Mouse (Mus musculus) MEL (cell line): Measurements from ENCODE around the gene Ikzf1. TPM values are rescaled to one million over a fixed set of nuclear protein-coding genes. Genes with fewer than 3 reads are reported as not detected.

ENCODE experiments used
- DNase-seq: peaks from one replicate; pipeline ENCODE4 v3.0.0; 2011; ENCODE audit warnings: low read depth, low spot score
- H3K27ac ChIP-seq: 2 replicates; pipeline ENCODE4 v1.5.1; 2012; ENCODE audit warnings: low read depth, mild to moderate bottlenecking, control low read depth, low read length, moderate library complexity; ENCODE audit not compliant: control insufficient read depth
- H3K27me3 ChIP-seq, 2 experiments: fragments of 150-350 bp in 1 of 2; sonication (generic) in 1 of 2; 2 replicates each; pipeline ENCODE4 v1.6.1; 2012; ENCODE audit warnings: low read length in 2 of 2, mild to moderate bottlenecking in 2 of 2, improper control_type of control experiment in 1 of 2, moderate library complexity in 1 of 2; ENCODE audit not compliant: insufficient read depth in 2 of 2, control insufficient read depth in 1 of 2
- H3K36me3 ChIP-seq, 2 experiments: 2 replicates each; pipeline ENCODE4 v1.6.1; 2012 to 2014; ENCODE audit warnings: low read length in 2 of 2, improper control_type of control experiment in 1 of 2, inconsistent platforms in 1 of 2, mild to moderate bottlenecking in 1 of 2; ENCODE audit not compliant: insufficient read depth in 2 of 2, control insufficient read depth in 1 of 2
- H3K4me1 ChIP-seq, 2 experiments: fragments of 150-350 bp in 1 of 2; sonication (generic) in 1 of 2; 2 replicates each; pipeline ENCODE4 v1.6.1; 2012; ENCODE audit warnings: low read length in 2 of 2, improper control_type of control experiment in 1 of 2, mild to moderate bottlenecking in 1 of 2; ENCODE audit not compliant: insufficient read depth in 2 of 2, control insufficient read depth in 1 of 2
- H3K4me3 ChIP-seq, 2 experiments: fragments of 150-350 bp in 1 of 2; sonication (generic) in 1 of 2; 2 replicates each; pipeline ENCODE4 v1.5.1; 2012; ENCODE audit warnings: low read depth in 2 of 2, low read length in 2 of 2, mild to moderate bottlenecking in 2 of 2, moderate library complexity in 2 of 2, control low read depth in 1 of 2, improper control_type of control experiment in 1 of 2; ENCODE audit not compliant: control insufficient read depth in 1 of 2, insufficient read depth in 1 of 2
- H3K79me2 ChIP-seq: 2 replicates; pipeline ENCODE4 v1.6.1; 2012; ENCODE audit warnings: mild to moderate bottlenecking, low read length, moderate library complexity; ENCODE audit not compliant: control insufficient read depth, poor library complexity, insufficient read depth
- H3K9ac ChIP-seq: 2 replicates; pipeline ENCODE4 v1.6.1; 2012; ENCODE audit warnings: low read depth, mild to moderate bottlenecking, control low read depth, low read length, moderate library complexity; ENCODE audit not compliant: control insufficient read depth, poor library complexity, severe bottlenecking
- H3K9me3 ChIP-seq: fragments of 150-350 bp; sonication (generic); replicated peaks from 2 replicates; pipeline ENCODE4 v1.6.1; 2012; ENCODE audit warnings: mild to moderate bottlenecking, low read length, improper control_type of control experiment, moderate library complexity; ENCODE audit not compliant: insufficient read depth
- CTCF ChIP-seq, 3 experiments: IDR thresholded peaks in 2 of 3; conservative IDR thresholded peaks in 1 of 3; 2 replicates each; pipeline ENCODE4 v1.5.1; 2011 to 2012; ENCODE audit warnings: low read length in 3 of 3, low read depth in 2 of 3, mild to moderate bottlenecking in 2 of 3, improper control_type of control experiment in 1 of 3, inconsistent platforms in 1 of 3, mixed read lengths in 1 of 3, moderate library complexity in 1 of 3; ENCODE audit not compliant: control insufficient read depth in 1 of 3, insufficient read depth in 1 of 3, poor library complexity in 1 of 3, severe bottlenecking in 1 of 3
- ELF1 ChIP-seq: IDR thresholded peaks from 2 replicates; pipeline ENCODE4 v1.6.1; 2014; ENCODE audit warnings: low read depth, mild to moderate bottlenecking, inconsistent platforms, low read length, improper control_type of control experiment, moderate library complexity
- EP300 ChIP-seq, 2 experiments: IDR thresholded peaks; 2 replicates each; pipeline ENCODE4 v1.6.1; 2011; ENCODE audit warnings: improper control_type of control experiment in 2 of 2, low read length in 2 of 2, low read depth in 1 of 2, mild to moderate bottlenecking in 1 of 2
- ETS1 ChIP-seq: IDR thresholded peaks from 2 replicates; pipeline ENCODE4 v1.6.1; 2012; ENCODE audit warnings: low read depth, mild to moderate bottlenecking, inconsistent platforms, low read length, improper control_type of control experiment, moderate library complexity
- GATA1 ChIP-seq: IDR thresholded peaks from 2 replicates; pipeline ENCODE4 v1.6.1; 2011; ENCODE audit warnings: low read depth, low read length, improper control_type of control experiment
- HCFC1 ChIP-seq: IDR thresholded peaks from 2 replicates; pipeline ENCODE4 v1.6.1; 2012; ENCODE audit warnings: low read depth, mild to moderate bottlenecking, inconsistent platforms, low read length, improper control_type of control experiment, moderate library complexity
- KAT2A ChIP-seq: conservative IDR thresholded peaks from 2 replicates; pipeline ENCODE4 v1.6.1; 2012; ENCODE audit warnings: low read depth, low read length, improper control_type of control experiment, inconsistent platforms
- MAZ ChIP-seq: IDR thresholded peaks from 2 replicates; pipeline ENCODE4 v1.6.1; 2012; ENCODE audit warnings: low read depth, mild to moderate bottlenecking, inconsistent platforms, low read length, improper control_type of control experiment
- MYB ChIP-seq: IDR thresholded peaks from 2 replicates; pipeline ENCODE4 v1.6.1; 2011; ENCODE audit warnings: mild to moderate bottlenecking, low read depth, low read length, improper control_type of control experiment
- MYC ChIP-seq: IDR thresholded peaks from 2 replicates; pipeline ENCODE4 v1.6.1; 2011; ENCODE audit warnings: low read depth, mild to moderate bottlenecking, low read length, improper control_type of control experiment, moderate library complexity
- NELFE ChIP-seq: IDR thresholded peaks from 2 replicates; pipeline ENCODE4 v1.6.1; 2011; ENCODE audit warnings: low read depth, low read length, improper control_type of control experiment
- POLR2A ChIP-seq, 2 experiments: IDR thresholded peaks; 2 replicates each; pipeline ENCODE4 v1.6.1; 2011 to 2012; ENCODE audit warnings: low read length in 2 of 2, mild to moderate bottlenecking in 2 of 2, control low read depth in 1 of 2, improper control_type of control experiment in 1 of 2, low read depth in 1 of 2, moderate library complexity in 1 of 2; ENCODE audit not compliant: control insufficient read depth in 1 of 2, insufficient read depth in 1 of 2, poor library complexity in 1 of 2
- POLR2AphosphoS2 ChIP-seq: IDR thresholded peaks from 2 replicates; pipeline ENCODE4 v1.6.1; 2011; ENCODE audit warnings: low read length, improper control_type of control experiment
- RAD21 ChIP-seq: IDR thresholded peaks from 2 replicates; pipeline ENCODE4 v1.6.1; 2011; ENCODE audit warnings: mild to moderate bottlenecking, low read depth, low read length, improper control_type of control experiment
- SMC3 ChIP-seq: IDR thresholded peaks from 2 replicates; pipeline ENCODE4 v1.6.1; 2011; ENCODE audit warnings: low read depth, low read length, improper control_type of control experiment
- ZC3H11A ChIP-seq: IDR thresholded peaks from 2 replicates; pipeline ENCODE4 v1.6.1; 2012; ENCODE audit warnings: low read depth, mild to moderate bottlenecking, inconsistent platforms, low read length, improper control_type of control experiment
- ZKSCAN1 ChIP-seq: IDR thresholded peaks from 2 replicates; pipeline ENCODE4 v1.6.1; 2012; ENCODE audit warnings: low read depth, mild to moderate bottlenecking, inconsistent platforms, low read length, improper control_type of control experiment, moderate library complexity
- polyA plus RNA-seq, 2 experiments: library from polyadenylated mRNA; stranded (reverse) in 1 of 2; unstranded in 1 of 2; fragments of >175 nt in 1 of 2; fragments of >200 nt in 1 of 2; gene quantifications; 2 replicates each; pipeline versions ENCODE4 v1.2.1 to v1.2.4; 2012; ENCODE audit warnings: low replicate concordance in 2 of 2, low read depth in 1 of 2; ENCODE audit not compliant: insufficient read length in 2 of 2, insufficient read depth in 1 of 2, missing spikeins in 1 of 2
- total RNA-seq: library from RNA; depleted of rRNA; stranded (reverse); fragments of 300-350 nt; gene quantifications from 2 replicates; pipeline ENCODE4 v1.2.3, GENCODE M21; 2012

The Ikzf1 gene
- total and polyA plus RNA-seq, 3 experiments = 28.0 to 128 (median 90.6) TPM

- Histone ChIP-seq H3K9ac (no peak overlapping the region), H3K79me2 (no peaks in the 10 kb centered on the region), H3K36me3 (peaks cover 9 to 35% of the 10 kb centered on the region in 2 experiments; a peak in 3 of 4 replicates), H3K27me3 (no peaks in the 10 kb centered on the region), H3K4me1 (peaks cover 0 to 2% of the 10 kb centered on the region in 2 experiments; a peak in 1 of 4 replicates), H3K27ac (no peak overlapping the region), H3K9me3 (no peaks in the 10 kb centered on the region), H3K4me3 (no peak overlapping the region)
- no peak for DNase-seq
- no peak for TF ChIP-seq POLR2AphosphoS2
- no peak for TF ChIP-seq HCFC1
- TF ChIP-seq MYB = no peak
- no peak for TF ChIP-seq ZKSCAN1
- no peak for TF ChIP-seq GATA1
- TF ChIP-seq ZC3H11A = no peak
- TF ChIP-seq CTCF (IDR thresholded peaks at IDR 0.05 in 2 of 3, conservative IDR thresholded peaks at IDR 0.05 in 1 of 3; ENCODE audit: control insufficient read depth in 1 of 3, insufficient read depth in 1 of 3, low read depth in 2 of 3, low read length in 3 of 3, poor library complexity in 1 of 3, severe bottlenecking in 1 of 3) = no peak
- no peak for TF ChIP-seq NELFE
- TF ChIP-seq SMC3 = no peak
- TF ChIP-seq EP300 (IDR thresholded peaks at IDR 0.05; ENCODE audit: low read depth in 1 of 2, low read length in 2 of 2) = no peak
- TF ChIP-seq RAD21 = no peak
- TF ChIP-seq MYC = no peak
- TF ChIP-seq MAZ = no peak
Observed at GRCm38 (mm10) chr11:11765414-11765813, 80.6 kb downstream of the Ikzf1 start.

DNA sequence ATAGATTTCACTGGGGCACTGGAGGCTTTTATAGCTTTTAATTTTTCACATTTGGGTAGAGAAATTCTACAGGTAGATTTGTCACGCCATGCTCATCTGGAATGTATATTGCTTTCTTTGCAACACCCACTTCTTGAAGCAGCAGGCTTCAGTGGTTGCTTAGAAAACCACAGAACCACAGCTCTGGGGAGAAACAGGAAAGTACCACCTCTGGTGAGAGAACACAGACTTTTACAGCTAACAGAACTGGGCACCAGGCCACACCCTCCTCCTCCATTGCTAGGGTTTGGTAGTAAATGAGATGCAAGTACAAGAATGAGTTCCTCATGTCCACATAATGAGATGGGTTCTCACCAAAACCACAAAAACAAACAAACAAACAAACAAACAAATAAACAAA is 81.3 kb downstream of the Ikzf1 start:
- H3K27me3 ChIP-seq = no peaks in the 10 kb centered on the region
- no peak overlapping the region for H3K4me3 ChIP-seq
- H3K36me3 ChIP-seq = peaks cover 9 to 40% of the 10 kb centered on the region in 2 experiments; a peak in 3 of 4 replicates
- H3K27ac ChIP-seq = no peak overlapping the region
- TF ChIP-seq ELF1 = no peak
- no peak for TF ChIP-seq MAZ
- TF ChIP-seq MYB = no peak
- no peak for TF ChIP-seq ETS1
- TF ChIP-seq EP300 (IDR thresholded peaks at IDR 0.05; ENCODE audit: low read depth in 1 of 2, low read length in 2 of 2) = no peak
- TF ChIP-seq POLR2A (IDR thresholded peaks at IDR 0.05; ENCODE audit: control insufficient read depth in 1 of 2, insufficient read depth in 1 of 2, low read depth in 1 of 2, low read length in 2 of 2, poor library complexity in 1 of 2) = no peak
- no peak for TF ChIP-seq RAD21
- TF ChIP-seq SMC3 = no peak
- TF ChIP-seq KAT2A = no peak
- H3K9me3 ChIP-seq = no peaks in the 10 kb centered on the region
- H3K9ac ChIP-seq = no peak overlapping the region
- no peaks in the 10 kb centered on the region for H3K79me2 ChIP-seq
- peak; percentile 65 for DNase-seq
- H3K4me1 ChIP-seq = peaks cover 0 to 2% of the 10 kb centered on the region in 2 experiments; a peak in 1 of 4 replicates
